Mouse (Mus musculus): ENCODE results near the gene Wdr86.

GRCm38 (mm10) chr5:24701271-24701670 is 29.3 kb downstream of the Wdr86 start:
- no peak for TF ChIP-seq CTCF (IDR thresholded peaks at IDR 0.05; ENCODE audit: borderline replicate concordance, extremely low read depth, insufficient read depth, insufficient read length)
- no peak for TF ChIP-seq POLR2A (IDR thresholded peaks at IDR 0.05; ENCODE audit: borderline replicate concordance, extremely low read depth, insufficient read depth, insufficient read length, poor library complexity, severe bottlenecking)

Measured in brain, embryonic 14.5 days (tissue).